In the genomic region with DNA sequence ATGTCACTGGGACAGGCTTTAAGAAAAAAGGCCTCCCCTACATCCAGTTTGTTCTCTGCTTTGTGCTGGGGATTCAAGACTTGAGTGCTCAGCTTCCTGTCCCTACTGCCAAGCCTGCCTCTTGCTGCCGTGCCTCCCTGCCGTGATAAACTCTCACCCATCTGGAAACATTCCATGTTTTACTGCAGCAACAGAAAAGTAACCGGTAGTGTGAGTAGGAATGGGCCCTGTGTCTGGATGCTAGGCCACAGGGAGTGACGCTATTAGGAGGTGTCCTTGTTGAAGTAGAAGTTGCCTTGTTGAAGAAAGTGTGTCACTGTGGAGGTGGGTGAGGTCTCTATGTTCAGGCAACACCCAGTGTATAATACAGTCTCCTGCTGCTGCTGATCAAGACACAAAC, we compare ENCODE assay signal across 8 mouse cellular contexts. TPM values are rescaled to one million over a fixed set of nuclear protein-coding genes. Genes with fewer than 3 reads are reported as not detected.
DNase-seq lines count a peak whose midpoint lies in the region; ATAC-seq and TF ChIP-seq lines count a peak whose summit lies in the region.

No protein-coding gene starts in this region.

- H3K4me3 ChIP-seq in heart, embryonic 13.5 days = 0 out of 2 replicates have a peak overlapping the region, but pooled peaks have one; percentile 0
- no peak overlapping the region for H3K4me3 ChIP-seq in lung, embryonic 14.5 days (ENCODE audit: low read depth, low read length)

- no peaks in the 10 kb centered on the region for H3K9me3 ChIP-seq in heart, embryonic 13.5 days
- H3K9me3 ChIP-seq in lung, embryonic 14.5 days (ENCODE audit: low read depth, low read length) = no peaks in the 10 kb centered on the region

- no peaks in the 10 kb centered on the region for H3K27me3 ChIP-seq in heart, embryonic 13.5 days (replicated peaks)
- no peaks in the 10 kb centered on the region for H3K27me3 ChIP-seq in lung, embryonic 14.5 days (ENCODE audit: insufficient read depth, low read length)

- WGBS in heart, embryonic 13.5 days = 4% methylated on average over 4 of the region's 4 CpGs
- 21% methylated on average over 4 of the region's 4 CpGs for WGBS in lung, embryonic 14.5 days

- intact Hi-C loops in left cerebral cortex, postnatal 4 days (cut with DNase I) = no loop called here
- intact Hi-C loops in left cerebral cortex, postnatal 14 days (cut with DNase I) = no loop called here

- H3K27ac ChIP-seq in heart, embryonic 13.5 days (replicated peaks) = peak overlapping the region; percentile 85
- peak overlapping the region; percentile 6 for H3K27ac ChIP-seq in lung, embryonic 14.5 days (ENCODE audit: low read depth)

- peak; percentile 27 for DNase-seq in left cerebral cortex, postnatal 4 days
- DNase-seq in left cerebral cortex, postnatal 14 days (ENCODE audit: low spot score in 2 of 2) = no peak
- DNase-seq in cerebellum, adult 9-10 months = peak; percentile 72
- DNase-seq in lung, embryonic 14.5 days = peak; percentile 61
- DNase-seq in thymus, adult 18-20 months = no peak
- DNase-seq in spleen, postnatal 4 days (ENCODE audit: low spot score in 2 of 2) = no peak
- DNase-seq in layer of hippocampus, adult 9-11 months = no peak

- TF ChIP-seq CTCF in lung, embryonic 14.5 days (IDR thresholded peaks at IDR 0.05; ENCODE audit: low read depth) = no peak

- peak overlapping the region; percentile 49 for H3K4me2 ChIP-seq in heart, embryonic 13.5 days
- no peak overlapping the region for H3K4me2 ChIP-seq in lung, embryonic 14.5 days

- no peak; the same call in 1 of the 2 replicates for ATAC-seq in heart, embryonic 13.5 days (ENCODE audit: extremely low read depth, insufficient number of reproducible peaks, low FRiP score, low TSS enrichment)
- no peak; the same call in 1 of the 2 replicates for ATAC-seq in lung, embryonic 14.5 days (ENCODE audit: insufficient read depth)

- H3K4me1 ChIP-seq in heart, embryonic 13.5 days = peaks cover 44% of the 10 kb centered on the region
- peaks cover 6% of the 10 kb centered on the region; the same call in 1 of the 2 replicates for H3K4me1 ChIP-seq in lung, embryonic 14.5 days (ENCODE audit: insufficient read depth)

- H3K36me3 ChIP-seq in heart, embryonic 13.5 days = peaks cover 21% of the 10 kb centered on the region
- peaks cover 21% of the 10 kb centered on the region for H3K36me3 ChIP-seq in lung, embryonic 14.5 days (ENCODE audit: insufficient read depth)

- peak overlapping the region; percentile 62 for H3K9ac ChIP-seq in heart, embryonic 13.5 days
- H3K9ac ChIP-seq in lung, embryonic 14.5 days = no peak overlapping the region

RNA-seq across cellular contexts. Expression of gene Camsap2, which starts 20.0 kb away (rescaled TPM):
- total RNA-seq in left cerebral cortex, postnatal 4 days (2021) = 100 to 1,000 TPM; 153 to 159 TPM
- total RNA-seq in left cerebral cortex, postnatal 14 days (2021) = 100 to 1,000 TPM; 134 to 139 TPM
- polyA plus RNA-seq in heart, embryonic 13.5 days (2015; fragmentation: Nextera tagmentation; extraction: Ambion mirVana) = 5.9 and 6.1 TPM in 2 replicates
- 18.2 and 20.0 TPM in 2 replicates for polyA plus RNA-seq in lung, embryonic 14.5 days (2014; fragmentation: Nextera tagmentation; extraction: Ambion mirVana)

Comparison
In these comparisons a context has a peak if more than half of its experiments do, and no peak if none do; other contexts are left out.
1. DNase-seq: peak in left cerebral cortex, postnatal 4 days (single experiment), cerebellum, adult 9-10 months (single experiment) and lung, embryonic 14.5 days (single experiment); none in left cerebral cortex, postnatal 14 days (0 of 2), thymus, adult 18-20 months (0 of 2), spleen, postnatal 4 days (0 of 2) and layer of hippocampus, adult 9-11 months (single experiment).